Mouse (Mus musculus): Measurements from ENCODE around the gene 2210011C24Rik. TPM values are rescaled to one million over a fixed set of nuclear protein-coding genes. Genes with fewer than 3 reads are reported as not detected.

Gene 2210011C24Rik
- total and polyA plus RNA-seq, 2 experiments from 2014 or later, result 1.2 TPM; not detected in 1

DNA sequence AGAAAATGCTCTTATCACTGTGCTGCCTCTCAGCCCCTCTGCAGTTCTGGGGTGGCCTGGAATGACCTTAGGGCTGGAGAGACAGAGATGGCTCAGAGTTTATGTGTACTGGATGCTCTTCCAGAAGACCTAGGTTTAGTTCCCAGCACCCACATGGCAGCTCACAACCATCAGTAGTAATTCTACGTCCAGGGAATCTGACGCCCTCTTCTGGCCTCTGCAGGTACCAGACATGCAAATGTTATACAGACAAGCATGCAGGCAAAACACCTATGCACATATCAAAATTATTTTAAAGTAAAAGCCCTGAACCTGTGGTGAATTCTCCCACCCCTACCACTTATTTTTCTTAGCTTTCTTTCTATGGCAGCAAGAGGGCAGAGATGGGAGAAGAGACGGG, 34.5 kb upstream of the 2210011C24Rik start:
- Histone ChIP-seq H3K36me3 (ENCODE audit: insufficient read depth) (no peaks in the 10 kb centered on the region), H3K27me3 (ENCODE audit: insufficient read depth, low read length) (peaks cover 34% of the 10 kb centered on the region), H3K4me3 (ENCODE audit: low read depth, low read length) (no peak overlapping the region), H3K9me3 (ENCODE audit: low read length) (no peaks in the 10 kb centered on the region), H3K27ac (ENCODE audit: low read depth, low read length) (no peak overlapping the region), H3K9ac (no peak overlapping the region), H3K4me1 (ENCODE audit: insufficient read depth) (peaks cover 6% of the 10 kb centered on the region; the same call in 1 of the 2 replicates), H3K4me2 (ENCODE audit: low read depth) (no peak overlapping the region)
- DNase-seq (no peak), ATAC-seq (no peak)
- 80% methylated on average over 3 of the region's 3 CpGs for WGBS
- TF ChIP-seq CTCF (IDR thresholded peaks at IDR 0.05; ENCODE audit: low read depth), result no peak

DNA sequence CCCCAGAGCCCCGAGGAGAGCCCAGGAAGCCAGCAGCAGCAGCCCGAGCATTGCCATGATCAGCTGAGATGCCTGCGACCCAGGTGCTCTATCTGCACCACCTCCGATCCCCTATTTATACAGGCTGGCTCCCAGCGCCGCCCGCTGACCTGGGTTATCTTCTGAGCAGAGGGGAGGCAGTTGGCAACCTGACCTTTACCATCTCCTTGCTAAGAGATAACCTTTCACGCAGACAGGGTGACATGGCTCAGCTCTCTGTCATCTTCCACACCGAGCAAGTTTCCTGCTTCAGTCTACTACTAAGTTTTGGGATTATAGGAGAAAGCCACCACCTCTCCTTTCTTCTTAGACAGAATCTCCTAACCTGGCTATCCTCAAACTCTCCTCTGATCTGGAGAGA, 32.9 kb upstream of the 2210011C24Rik start, which contains the start of gene Rln3:
Gene Rln3, minus strand, starts transcription at position 101 of the 400 bp plus-strand sequence.
- no peak for ATAC-seq
- peaks cover 34% of the 10 kb centered on the region for H3K27me3 ChIP-seq (ENCODE audit: insufficient read depth, low read length)
- H3K4me2 ChIP-seq (ENCODE audit: low read depth), result no peak within 1 kb of the TSS
- no peaks in the 10 kb centered on the region for H3K9me3 ChIP-seq (ENCODE audit: low read length)
- peaks cover 6% of the 10 kb centered on the region; the same call in 1 of the 2 replicates for H3K4me1 ChIP-seq (ENCODE audit: insufficient read depth)
- TF ChIP-seq CTCF (IDR thresholded peaks at IDR 0.05; ENCODE audit: low read depth), result no peak
- no peaks in the 10 kb centered on the region for H3K36me3 ChIP-seq (ENCODE audit: insufficient read depth)
- H3K27ac ChIP-seq (ENCODE audit: low read depth, low read length), result no peak within 1 kb of the TSS
- no peak within 1 kb of the TSS for H3K9ac ChIP-seq
- WGBS, result 11% methylated on average over 9 of the region's 9 CpGs
- H3K4me3 ChIP-seq (ENCODE audit: low read depth, low read length), result no peak within 1 kb of the TSS
- no peak for DNase-seq

DNA sequence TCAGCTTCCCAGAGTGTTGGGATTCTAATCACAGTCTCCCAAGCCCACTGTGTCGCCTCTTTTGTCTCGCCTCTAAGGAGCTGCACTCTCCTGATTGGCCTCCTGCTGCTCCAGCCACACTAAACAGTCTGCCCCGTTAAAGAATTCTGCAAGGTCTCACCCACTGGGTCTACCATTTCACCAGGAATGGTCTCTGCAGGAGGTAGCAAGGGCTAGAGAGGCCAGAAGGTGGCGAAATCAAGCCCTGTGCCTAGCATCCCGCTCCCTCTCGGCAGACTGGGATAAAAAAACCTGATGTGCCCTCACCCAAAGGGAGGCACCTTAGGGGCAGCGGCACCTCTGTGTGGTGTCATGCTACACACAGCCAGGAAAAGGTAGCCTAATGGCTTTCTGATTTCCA, 32.1 kb upstream of the 2210011C24Rik start:
- no peak overlapping the region for H3K4me2 ChIP-seq (ENCODE audit: low read depth)
- ATAC-seq (no peak), DNase-seq (no peak)
- H3K4me1 ChIP-seq (ENCODE audit: insufficient read depth), result peaks cover 6% of the 10 kb centered on the region; the same call in 1 of the 2 replicates
- H3K4me3 ChIP-seq (ENCODE audit: low read depth, low read length), result no peak overlapping the region
- 13% methylated on average over 7 of the region's 7 CpGs for WGBS
- peaks cover 34% of the 10 kb centered on the region for H3K27me3 ChIP-seq (ENCODE audit: insufficient read depth, low read length)
- TF ChIP-seq CTCF (IDR thresholded peaks at IDR 0.05; ENCODE audit: low read depth), result no peak
- H3K27ac ChIP-seq (ENCODE audit: low read depth, low read length), result no peak overlapping the region
- H3K9me3 ChIP-seq (ENCODE audit: low read length), result no peaks in the 10 kb centered on the region
- no peak overlapping the region for H3K9ac ChIP-seq
- no peaks in the 10 kb centered on the region for H3K36me3 ChIP-seq (ENCODE audit: insufficient read depth)

DNA sequence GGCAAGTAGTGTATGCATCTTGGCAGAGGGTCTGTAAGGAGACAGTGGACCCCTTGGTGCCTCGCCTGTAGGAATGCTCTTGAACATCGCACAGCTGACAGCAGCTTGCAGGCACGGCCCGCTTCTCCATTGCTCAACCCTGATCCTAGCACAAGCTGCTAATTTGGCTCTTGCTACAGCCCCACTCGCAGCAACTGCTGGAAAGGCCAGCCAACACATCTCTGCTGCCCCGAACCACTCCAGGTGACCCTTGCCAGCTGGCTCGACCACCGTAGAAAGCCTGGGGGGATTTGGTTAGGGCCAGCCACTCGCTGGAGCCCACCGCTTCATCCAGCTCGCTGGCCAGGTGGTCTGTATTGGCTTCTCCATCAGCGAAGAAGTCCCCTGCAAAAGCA, 31.0 kb upstream of the 2210011C24Rik start:
- Histone ChIP-seq H3K27ac (ENCODE audit: low read depth, low read length) (no peak overlapping the region), H3K4me1 (ENCODE audit: insufficient read depth) (peaks cover 6% of the 10 kb centered on the region; the same call in 1 of the 2 replicates), H3K4me3 (ENCODE audit: low read depth, low read length) (no peak overlapping the region), H3K9ac (no peak overlapping the region), H3K36me3 (ENCODE audit: insufficient read depth) (no peaks in the 10 kb centered on the region), H3K4me2 (ENCODE audit: low read depth) (no peak overlapping the region), H3K27me3 (ENCODE audit: insufficient read depth, low read length) (peaks cover 34% of the 10 kb centered on the region), H3K9me3 (ENCODE audit: low read length) (no peaks in the 10 kb centered on the region)
- ATAC-seq, result no peak
- DNase-seq, result no peak
- TF ChIP-seq CTCF (IDR thresholded peaks at IDR 0.05; ENCODE audit: low read depth), result no peak
- WGBS, result 39% methylated on average over 12 of the region's 12 CpGs

DNA sequence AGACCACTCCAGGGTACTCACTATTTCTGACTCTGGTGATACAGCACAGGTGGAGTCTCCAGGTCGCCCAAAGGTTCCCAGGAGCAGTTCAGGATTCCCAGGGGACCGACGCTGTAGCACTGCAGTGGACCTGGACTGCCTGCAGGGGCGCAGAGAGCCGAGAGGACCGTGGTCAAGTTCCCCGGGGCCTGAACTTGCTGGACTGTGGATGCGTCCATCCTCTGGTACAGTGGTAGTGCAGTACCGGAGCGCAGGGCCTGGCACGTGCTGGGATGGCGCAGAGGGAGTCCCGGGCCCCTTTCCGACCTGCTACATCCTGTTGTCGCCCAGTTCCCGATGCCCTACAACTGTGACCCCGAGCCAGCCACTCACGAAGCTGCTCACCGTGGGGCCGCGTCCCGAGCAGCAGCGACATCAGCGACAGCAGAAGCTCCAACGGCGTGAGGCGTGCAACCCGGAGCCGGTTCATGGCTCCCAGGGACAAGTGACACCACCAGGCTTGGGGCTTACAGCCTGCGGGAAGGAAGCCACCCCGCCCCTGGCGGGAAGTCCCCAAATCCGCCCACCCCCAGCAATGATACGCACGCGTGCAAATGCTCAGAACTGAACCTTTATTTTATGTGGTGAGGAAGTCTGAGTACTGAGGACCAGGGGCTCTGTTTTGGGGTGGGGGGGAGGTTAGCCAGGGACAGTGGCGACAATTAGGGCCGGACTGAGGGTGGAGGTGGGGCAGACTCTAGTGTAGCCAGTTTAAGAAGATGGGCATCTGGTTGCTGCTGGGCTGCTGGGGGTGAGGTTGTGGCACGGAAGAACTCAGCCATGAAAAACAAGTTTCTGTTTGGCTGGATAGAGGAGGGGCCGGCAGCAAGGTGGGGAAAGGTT, 30.3 kb upstream of the 2210011C24Rik start, which contains the start of gene Il27ra:
Gene Il27ra, minus strand, starts transcription at position 524 of the 882 bp plus-strand sequence.
- Histone ChIP-seq H3K9me3 (ENCODE audit: low read length) (no peaks in the 10 kb centered on the region), H3K9ac (peak within 1 kb of the TSS; percentile 18; the same call in 1 of the 2 replicates), H3K36me3 (ENCODE audit: insufficient read depth) (no peaks in the 10 kb centered on the region), H3K27ac (ENCODE audit: low read depth, low read length) (no peak within 1 kb of the TSS), H3K27me3 (ENCODE audit: insufficient read depth, low read length) (peaks cover 34% of the 10 kb centered on the region), H3K4me3 (ENCODE audit: low read depth, low read length) (peak within 1 kb of the TSS; percentile 28), H3K4me2 (ENCODE audit: low read depth) (peak within 1 kb of the TSS; percentile 61), H3K4me1 (ENCODE audit: insufficient read depth) (peaks cover 6% of the 10 kb centered on the region; the same call in 1 of the 2 replicates)
- DNase-seq (peak; percentile 37), ATAC-seq (peak; percentile 58)
- 5% methylated on average over 40 of the region's 40 CpGs for WGBS
- TF ChIP-seq CTCF (IDR thresholded peaks at IDR 0.05; ENCODE audit: low read depth), result peak; percentile 73

DNA sequence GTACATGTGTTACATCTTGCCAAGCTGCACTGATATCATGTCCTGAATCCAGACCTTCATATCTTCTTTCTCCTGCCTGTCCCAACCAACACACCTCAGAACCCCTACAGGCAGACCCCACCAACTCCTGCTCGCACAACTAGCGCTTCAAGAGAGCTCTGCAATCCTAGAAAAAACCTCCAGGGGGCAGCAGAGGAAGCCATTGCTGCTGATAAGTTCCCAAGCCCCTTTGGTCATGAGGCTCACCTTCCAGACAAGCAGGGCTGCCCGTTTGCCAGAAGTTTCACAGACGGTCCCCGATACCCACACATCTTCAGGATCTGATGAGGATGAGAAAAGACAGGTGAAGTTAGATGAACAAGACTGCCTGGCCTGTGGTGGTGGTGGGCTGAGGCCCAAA, 27.1 kb upstream of the 2210011C24Rik start:
- no peaks in the 10 kb centered on the region for H3K9me3 ChIP-seq (ENCODE audit: low read length)
- H3K36me3 ChIP-seq (ENCODE audit: insufficient read depth), result no peaks in the 10 kb centered on the region
- H3K9ac ChIP-seq, result no peak overlapping the region
- ATAC-seq (peak; percentile 50; the same call in 1 of the 2 replicates), DNase-seq (peak; percentile 90)
- no peak overlapping the region for H3K27ac ChIP-seq (ENCODE audit: low read depth, low read length)
- peaks cover 20% of the 10 kb centered on the region for H3K27me3 ChIP-seq (ENCODE audit: insufficient read depth, low read length)
- TF ChIP-seq CTCF (IDR thresholded peaks at IDR 0.05; ENCODE audit: low read depth), result peak; percentile 88
- WGBS, result 5% methylated on average over 5 of the region's 5 CpGs
- H3K4me2 ChIP-seq (ENCODE audit: low read depth), result no peak overlapping the region
- no peak overlapping the region for H3K4me3 ChIP-seq (ENCODE audit: low read depth, low read length)
- H3K4me1 ChIP-seq (ENCODE audit: insufficient read depth), result peaks cover 6% of the 10 kb centered on the region; the same call in 1 of the 2 replicates

DNA sequence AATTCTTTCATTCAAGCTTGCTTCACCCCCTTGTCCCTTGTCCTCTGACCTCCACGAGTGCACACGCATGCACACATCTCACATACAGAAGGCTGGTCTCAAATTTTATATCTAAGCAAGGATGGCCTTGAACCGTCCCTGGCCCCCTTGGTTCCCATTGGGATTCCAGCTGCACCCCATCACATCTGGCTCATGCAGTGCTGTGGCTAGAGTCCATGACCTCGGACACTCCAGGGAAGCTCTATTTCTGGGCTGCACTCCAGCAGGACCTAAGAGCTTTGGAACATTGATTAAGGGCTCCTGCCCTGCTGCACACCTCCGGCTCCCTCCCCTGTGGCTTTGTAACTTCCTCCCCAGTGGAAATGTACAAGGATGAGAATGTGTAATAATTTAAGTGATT, 26.0 kb upstream of the 2210011C24Rik start:
- DNase-seq (no peak), ATAC-seq (no peak)
- Histone ChIP-seq H3K4me3 (ENCODE audit: low read depth, low read length) (no peak overlapping the region), H3K4me2 (ENCODE audit: low read depth) (no peak overlapping the region), H3K9ac (no peak overlapping the region), H3K27ac (ENCODE audit: low read depth, low read length) (no peak overlapping the region), H3K36me3 (ENCODE audit: insufficient read depth) (no peaks in the 10 kb centered on the region), H3K4me1 (ENCODE audit: insufficient read depth) (peaks cover 6% of the 10 kb centered on the region; the same call in 1 of the 2 replicates), H3K9me3 (ENCODE audit: low read length) (no peaks in the 10 kb centered on the region), H3K27me3 (ENCODE audit: insufficient read depth, low read length) (peaks cover 10% of the 10 kb centered on the region)
- WGBS, result 81% methylated on average over 5 of the region's 5 CpGs
- no peak for TF ChIP-seq CTCF (IDR thresholded peaks at IDR 0.05; ENCODE audit: low read depth)
